Mouse (Mus musculus): ENCODE measurements around the gene Acap2.

DNA sequence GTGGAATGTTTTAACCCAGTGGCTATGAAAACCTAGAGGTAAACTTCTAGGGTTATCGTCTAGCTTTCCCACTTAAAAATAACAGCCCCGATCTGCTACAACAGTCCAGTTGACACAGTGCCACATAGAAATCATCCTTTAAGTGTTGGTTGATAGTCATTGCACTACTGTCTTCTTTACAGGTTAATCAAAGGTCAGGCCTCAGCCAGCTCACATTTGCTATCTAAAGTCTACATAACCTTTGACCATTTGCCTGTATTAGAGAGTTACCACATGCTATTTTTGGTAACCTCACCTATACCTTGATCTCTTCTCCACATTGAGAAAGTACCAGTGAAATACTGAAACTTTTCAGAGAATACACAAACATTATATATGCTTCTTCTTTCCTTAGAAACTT lies 659 bp upstream of the Acap2 start:
- no peak for TF ChIP-seq BHLHE40 (IDR thresholded peaks at IDR 0.05; ENCODE audit: low read depth, low read length)
- TF ChIP-seq MXI1 (IDR thresholded peaks at IDR 0.05; ENCODE audit: low read depth, low read length) = no peak
- no peak for TF ChIP-seq CTCF (conservative IDR thresholded peaks at IDR 0.05 in 1 of 2, IDR thresholded peaks at IDR 0.05 in 1 of 2; ENCODE audit: low read depth in 2 of 2, low read length in 2 of 2)
- TF ChIP-seq ZC3H11A (IDR thresholded peaks at IDR 0.05; ENCODE audit: low read depth, low read length) = no peak
- no peak for TF ChIP-seq MAZ (IDR thresholded peaks at IDR 0.05; ENCODE audit: low read depth, low read length)
- TF ChIP-seq E2F4 (IDR thresholded peaks at IDR 0.05; ENCODE audit: insufficient replicate concordance, low read depth, low read length) = no peak
- no peak for TF ChIP-seq EP300 (IDR thresholded peaks at IDR 0.05; ENCODE audit: low read length)
- no peak for TF ChIP-seq MYC (IDR thresholded peaks at IDR 0.05; ENCODE audit: low read depth, low read length)
- no peak for TF ChIP-seq MAX (IDR thresholded peaks at IDR 0.05; ENCODE audit: low read length)
- no peak for TF ChIP-seq HCFC1 (IDR thresholded peaks at IDR 0.05; ENCODE audit: low read depth, low read length)
- TF ChIP-seq SMC3 (IDR thresholded peaks at IDR 0.05; ENCODE audit: low read depth, low read length) = no peak
- TF ChIP-seq POLR2A (IDR thresholded peaks at IDR 0.05; ENCODE audit: low read depth, low read length) = no peak
- no peak for TF ChIP-seq NELFE (IDR thresholded peaks at IDR 0.05; ENCODE audit: low read depth, low read length)
- no peak for TF ChIP-seq MEF2A (IDR thresholded peaks at IDR 0.05; ENCODE audit: borderline replicate concordance, low read depth, low read length)

Data from CH12.LX (cell line).